Mouse (Mus musculus): ENCODE measurements at regions not wholly inside any gene's neighbourhood (a gene's known extent, or its start where the extent isn't known, plus 50 kb on each side); places are given as distances from the start of the nearest gene placed in this dataset.

GRCm38 (mm10) chr6:100144544-100145287, 142.6 kb downstream of the Rybp start:
- intact Hi-C loops (cut with DNase I) = no loop called here

- intact Hi-C loops (cut with DNase I) = no loop called here
These were observed 143.5 kb downstream of the Rybp start for GRCm38 (mm10) chr6:100143586-100144301.

- intact Hi-C loops (cut with DNase I) = no loop called here
These were observed 146.1 kb downstream of the Rybp start for GRCm38 (mm10) chr6:100141225-100141624.

GRCm38 (mm10) chr6:100140581-100141114, 146.6 kb downstream of the Rybp start:
- intact Hi-C loops (cut with DNase I) = no loop called here

- intact Hi-C loops (cut with DNase I) = no loop called here
These were observed 147.5 kb downstream of the Rybp start for GRCm38 (mm10) chr6:100139809-100140208.

GRCm38 (mm10) chr6:100138659-100139058, 148.6 kb downstream of the Rybp start:
- intact Hi-C loops (cut with DNase I) = no loop called here

GRCm38 (mm10) chr6:100135177-100135576, 152.1 kb downstream of the Rybp start:
- intact Hi-C loops (cut with DNase I) = no loop called here

GRCm38 (mm10) chr6:100133970-100134369, 153.3 kb downstream of the Rybp start:
- intact Hi-C loops (cut with DNase I) = no loop called here

GRCm38 (mm10) chr6:100132916-100133600, 154.2 kb downstream of the Rybp start:
- intact Hi-C loops (cut with DNase I) = no loop called here

GRCm38 (mm10) chr6:100127221-100128143, 159.8 kb downstream of the Rybp start:
- intact Hi-C loops (cut with DNase I) = loop anchor here (10.0 kb wide), 3 partner anchors 157 to 387 kb away; partner anchors contain the start of gene Rybp

- intact Hi-C loops (cut with DNase I) = loop anchor here (10.0 kb wide), 3 partner anchors 158 to 388 kb away; partner anchors contain the start of gene Rybp
These were observed 160.5 kb downstream of the Rybp start for GRCm38 (mm10) chr6:100126736-100127135.

- intact Hi-C loops (cut with DNase I) = loop anchor here (10.0 kb wide), 3 partner anchors 158 to 388 kb away; partner anchors contain the start of gene Rybp
These were observed 161.0 kb downstream of the Rybp start for GRCm38 (mm10) chr6:100126326-100126725.

GRCm38 (mm10) chr6:100121240-100121639, 166.0 kb downstream of the Rybp start:
- intact Hi-C loops (cut with DNase I) = loop anchor here (10.0 kb wide), 3 partner anchors 164 to 394 kb away; partner anchors contain the start of gene Rybp

- intact Hi-C loops (cut with DNase I) = loop anchor here (10.0 kb wide), 3 partner anchors 165 to 395 kb away; partner anchors contain the start of gene Rybp
These were observed 167.0 kb downstream of the Rybp start for GRCm38 (mm10) chr6:100120017-100120944.

- intact Hi-C loops (cut with DNase I) = no loop called here
These were observed 170.2 kb downstream of the Rybp start for GRCm38 (mm10) chr6:100117084-100117483.

- intact Hi-C loops (cut with DNase I) = no loop called here
These were observed 173.7 kb downstream of the Rybp start for GRCm38 (mm10) chr6:100113393-100114137.

GRCm38 (mm10) chr6:100110981-100111660, 176.2 kb downstream of the Rybp start:
- intact Hi-C loops (cut with DNase I) = no loop called here

GRCm38 (mm10) chr6:100109979-100110378, 177.3 kb downstream of the Rybp start:
- intact Hi-C loops (cut with DNase I) = no loop called here
